Mouse (Mus musculus): Measurements from ENCODE around the gene Tmcc3. TPM values are rescaled to one million over a fixed set of nuclear protein-coding genes. Genes with fewer than 3 reads are reported as not detected.
A peak's percentile ranks its signal among the peaks of the same experiment; 100 is the strongest.

Gene Tmcc3
- polyA plus RNA-seq (2016; fragmentation: Nextera tagmentation; extraction: Ambion mirVana), result 6.1 and 6.8 TPM in 2 replicates

DNA sequence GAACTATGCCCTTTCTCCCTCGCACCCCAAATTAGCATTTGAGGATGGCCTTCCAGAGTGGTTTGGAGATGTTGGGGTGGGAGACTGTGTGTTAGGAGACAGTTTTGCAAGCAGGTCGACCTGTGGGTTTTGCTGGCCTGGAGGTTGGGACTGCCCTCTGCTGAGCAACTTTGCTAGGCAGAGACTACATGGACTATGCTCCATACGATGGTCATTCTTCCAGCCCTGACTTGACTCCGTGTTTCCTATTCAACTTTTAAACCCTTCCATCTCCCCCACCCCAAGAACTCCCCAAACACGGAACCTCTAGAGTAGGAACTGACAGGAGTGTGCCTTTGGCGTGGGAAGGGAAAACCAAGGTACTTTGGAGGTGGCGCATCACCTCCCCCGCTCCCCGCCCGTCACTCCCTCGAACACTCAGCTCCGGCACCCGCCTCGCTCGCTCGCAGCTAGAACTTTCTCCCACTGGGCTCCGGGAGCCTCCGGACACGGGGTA lies at the start of gene Tmcc3:
Tmcc3 (plus strand) TSS at position 439 of the 496 bp plus-strand sequence.
- 2% methylated on average over 19 of the region's 19 CpGs for WGBS
- H3K4me1 ChIP-seq, result peaks cover 15% of the 10 kb centered on the region
- H3K9ac ChIP-seq, result peak within 1 kb of the TSS; percentile 47
- ATAC-seq (ENCODE audit: low FRiP score), result peak; percentile 23; the same call in 1 of the 2 replicates
- no peaks in the 10 kb centered on the region for H3K27me3 ChIP-seq
- no peaks in the 10 kb centered on the region for H3K36me3 ChIP-seq
- peak within 1 kb of the TSS; percentile 90 for H3K4me2 ChIP-seq (replicated peaks)
- H3K9me3 ChIP-seq (replicated peaks), result no peaks in the 10 kb centered on the region
- H3K4me3 ChIP-seq, result peak within 1 kb of the TSS; percentile 41
- no peak within 1 kb of the TSS for H3K27ac ChIP-seq

DNA sequence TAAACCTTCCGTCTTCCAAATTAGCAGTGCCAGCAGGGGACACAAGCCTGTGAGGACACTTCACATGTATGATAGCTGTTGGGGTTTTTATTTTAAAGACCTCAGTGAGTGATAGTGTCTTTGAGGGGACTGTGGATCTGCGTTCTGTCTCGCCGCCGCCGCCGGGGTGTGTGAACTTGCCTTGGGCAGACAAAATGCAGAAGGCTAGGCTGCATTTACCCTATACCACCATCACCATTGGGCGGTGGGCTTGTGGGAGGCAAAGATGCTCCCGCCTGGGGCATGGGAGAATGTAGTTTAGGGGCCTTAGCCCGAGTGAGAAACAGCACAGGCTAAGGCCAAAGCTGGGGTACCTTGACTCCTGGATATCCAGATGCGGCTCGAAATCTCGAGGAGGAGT lies 49.1 kb upstream of the Tmcc3 start:
- H3K27ac ChIP-seq, result no peak overlapping the region
- no peak for ATAC-seq (ENCODE audit: low FRiP score)
- H3K9ac ChIP-seq, result no peak overlapping the region
- no peak overlapping the region for H3K4me3 ChIP-seq
- peaks cover 7% of the 10 kb centered on the region; the same call in 1 of the 2 replicates for H3K4me1 ChIP-seq
- 88% methylated on average over 13 of the region's 13 CpGs for WGBS
- H3K27me3 ChIP-seq, result no peaks in the 10 kb centered on the region
- H3K9me3 ChIP-seq (replicated peaks), result no peaks in the 10 kb centered on the region
- no peak overlapping the region for H3K4me2 ChIP-seq (replicated peaks)
- no peaks in the 10 kb centered on the region for H3K36me3 ChIP-seq

DNA sequence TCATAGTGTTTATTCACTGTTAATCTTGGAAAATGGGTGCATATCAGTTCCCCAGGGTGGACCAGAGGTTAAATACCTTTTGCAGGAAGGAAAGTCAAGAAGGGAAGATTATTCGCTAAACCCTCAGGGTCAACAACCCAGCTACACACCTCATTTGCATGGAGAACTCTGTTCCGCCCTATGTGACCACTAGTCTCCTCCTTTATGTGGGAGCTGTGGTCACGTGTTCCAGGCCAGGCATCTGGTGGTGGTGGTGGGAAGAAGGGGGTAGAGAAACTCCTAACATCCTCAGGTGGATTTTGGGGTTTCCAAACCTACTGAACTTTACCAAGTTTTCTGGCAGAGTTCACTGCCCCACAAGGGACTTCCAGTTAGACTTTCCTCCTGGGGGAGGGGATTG lies 48.5 kb upstream of the Tmcc3 start:
- no peak for ATAC-seq (ENCODE audit: low FRiP score)
- no peaks in the 10 kb centered on the region for H3K36me3 ChIP-seq
- 82% methylated on average over 3 of the region's 3 CpGs for WGBS

DNA sequence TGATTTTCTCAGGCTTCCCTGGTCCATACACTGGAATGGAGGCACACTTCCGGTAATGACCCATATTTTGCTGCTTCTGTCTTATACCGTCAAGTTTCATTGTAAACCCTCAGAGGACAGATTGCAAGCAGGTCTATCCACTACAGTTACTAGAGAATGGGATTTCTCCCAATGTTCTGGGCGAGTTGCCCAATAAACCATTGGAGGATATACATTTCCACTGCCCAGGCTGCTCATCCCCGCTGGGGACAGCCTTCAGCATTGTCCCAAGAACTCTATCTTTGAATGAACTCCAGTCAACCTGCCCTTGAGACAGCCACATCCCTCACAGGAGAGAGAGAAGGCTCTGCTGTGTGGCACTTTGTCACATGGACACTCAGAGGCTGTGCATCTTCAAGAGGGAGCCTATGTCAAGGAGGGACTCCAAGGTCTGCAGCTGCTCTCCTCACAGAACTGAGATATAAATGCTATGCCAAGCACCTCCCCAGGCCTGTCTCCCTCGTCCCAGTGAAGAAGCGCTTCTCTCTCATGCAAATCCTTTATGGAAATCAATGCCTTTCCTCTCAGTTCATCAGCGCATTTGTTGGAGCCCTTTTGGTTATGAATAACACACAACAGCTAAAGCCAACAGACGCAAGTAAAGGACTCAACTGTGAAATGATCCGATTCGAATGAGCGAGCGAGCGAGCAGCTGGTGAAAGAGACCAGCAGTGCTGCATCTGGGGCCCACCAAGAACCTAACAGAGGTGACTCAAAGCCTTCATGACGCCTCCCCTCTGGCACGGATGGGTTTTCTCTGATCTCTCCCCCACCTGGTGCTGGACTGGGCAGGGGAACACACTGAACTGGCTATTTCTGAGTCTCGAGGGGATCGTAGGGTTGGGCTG lies 45.9 kb upstream of the Tmcc3 start:
- 57% methylated on average over 17 of the region's 17 CpGs for WGBS
- Histone ChIP-seq H3K4me1 (peaks cover 7% of the 10 kb centered on the region; the same call in 1 of the 2 replicates), H3K27me3 (no peaks in the 10 kb centered on the region), H3K4me2 (replicated peaks) (no peak overlapping the region), H3K4me3 (no peak overlapping the region), H3K9me3 (replicated peaks) (no peaks in the 10 kb centered on the region; the same call in 1 of the 2 replicates), H3K27ac (no peak overlapping the region), H3K9ac (no peak overlapping the region), H3K36me3 (no peaks in the 10 kb centered on the region)
- ATAC-seq (ENCODE audit: low FRiP score), result peak; percentile 69

More for the DNA sequence above, 48.5 kb upstream of the Tmcc3 start:
- no peaks in the 10 kb centered on the region for H3K27me3 ChIP-seq
- H3K4me2 ChIP-seq (replicated peaks), result no peak overlapping the region
- H3K4me1 ChIP-seq, result peaks cover 7% of the 10 kb centered on the region; the same call in 1 of the 2 replicates
- no peak overlapping the region for H3K9ac ChIP-seq
- H3K4me3 ChIP-seq, result no peak overlapping the region
- no peak overlapping the region for H3K27ac ChIP-seq
- no peaks in the 10 kb centered on the region for H3K9me3 ChIP-seq (replicated peaks)

DNA sequence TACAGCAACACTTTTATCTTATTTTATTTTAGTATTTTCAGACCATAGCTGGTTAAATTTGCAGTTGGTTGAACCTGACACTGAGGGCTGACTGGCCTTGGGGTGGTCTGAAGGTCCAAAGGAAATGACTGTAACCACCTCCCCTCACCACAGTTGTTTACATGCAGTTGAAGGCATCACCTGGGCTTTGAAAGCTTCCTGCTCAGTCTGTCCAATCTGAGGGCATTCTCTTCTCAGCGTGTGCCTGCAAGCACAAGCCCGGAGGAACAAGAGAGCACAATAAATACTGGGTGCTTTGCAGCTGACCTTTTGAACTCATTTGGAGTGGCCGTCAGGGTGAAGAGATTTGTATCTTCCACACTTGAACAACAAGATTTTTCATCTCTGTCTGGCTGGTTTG lies 36.4 kb upstream of the Tmcc3 start:
- Histone ChIP-seq H3K4me1 (peaks cover 11% of the 10 kb centered on the region; the same call in 1 of the 2 replicates), H3K27ac (no peak overlapping the region), H3K36me3 (no peaks in the 10 kb centered on the region), H3K4me2 (replicated peaks) (no peak overlapping the region), H3K9ac (no peak overlapping the region), H3K4me3 (no peak overlapping the region), H3K27me3 (no peaks in the 10 kb centered on the region), H3K9me3 (replicated peaks) (no peaks in the 10 kb centered on the region)
- 34% methylated on average over 3 of the region's 3 CpGs for WGBS
- no peak for ATAC-seq (ENCODE audit: low FRiP score)

DNA sequence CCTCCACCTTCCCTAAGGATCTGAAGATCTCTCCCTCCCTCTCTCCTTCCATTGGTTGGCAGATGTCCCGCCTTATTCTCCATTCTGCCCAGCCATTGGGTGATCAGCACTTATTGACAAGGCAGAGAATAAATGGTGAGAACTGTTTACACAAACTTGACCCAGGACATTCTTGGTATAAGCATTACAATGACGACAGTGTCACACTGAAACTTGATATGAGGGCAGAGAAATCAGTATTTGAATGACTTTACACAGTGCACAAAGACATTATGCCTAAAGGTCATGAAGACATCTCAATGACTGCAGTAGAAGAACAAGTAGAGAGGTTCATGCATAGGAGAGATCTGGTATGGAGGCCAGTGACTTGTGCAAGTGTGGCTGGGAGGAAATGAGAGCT lies 35.2 kb upstream of the Tmcc3 start:
- ATAC-seq (ENCODE audit: low FRiP score), result no peak
- Histone ChIP-seq H3K4me2 (replicated peaks) (no peak overlapping the region), H3K9ac (no peak overlapping the region), H3K4me1 (peaks cover 11% of the 10 kb centered on the region; the same call in 1 of the 2 replicates), H3K4me3 (no peak overlapping the region), H3K36me3 (no peaks in the 10 kb centered on the region), H3K9me3 (replicated peaks) (no peaks in the 10 kb centered on the region), H3K27ac (no peak overlapping the region), H3K27me3 (no peaks in the 10 kb centered on the region)
- 55% methylated on average over 2 of the region's 2 CpGs for WGBS

DNA sequence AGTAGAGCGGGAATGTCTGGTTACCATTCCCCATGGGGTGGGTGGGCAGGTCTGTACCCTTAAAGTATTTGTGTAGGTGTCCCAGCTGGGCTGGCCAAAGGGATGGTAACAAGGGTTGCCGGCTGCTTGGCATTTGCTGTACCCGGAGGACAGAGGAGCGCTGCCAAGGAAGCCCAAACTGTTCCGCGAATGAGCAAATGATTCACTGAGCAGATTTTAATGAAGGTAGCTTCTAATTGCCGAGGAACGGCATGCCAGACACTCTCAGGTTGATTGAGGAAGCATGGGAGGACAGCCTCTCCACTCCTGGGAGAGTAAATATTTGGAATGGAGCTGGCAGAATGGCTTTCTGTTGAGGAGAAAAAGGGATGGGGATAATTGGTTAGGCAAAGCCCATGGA lies 29.6 kb upstream of the Tmcc3 start:
- Histone ChIP-seq H3K9me3 (replicated peaks) (no peaks in the 10 kb centered on the region), H3K9ac (no peak overlapping the region), H3K27me3 (no peaks in the 10 kb centered on the region), H3K4me1 (peaks cover 10% of the 10 kb centered on the region; the same call in 1 of the 2 replicates), H3K36me3 (no peaks in the 10 kb centered on the region), H3K27ac (no peak overlapping the region), H3K4me2 (replicated peaks) (no peak overlapping the region), H3K4me3 (no peak overlapping the region)
- no peak for ATAC-seq (ENCODE audit: low FRiP score)
- WGBS, result 85% methylated on average over 8 of the region's 8 CpGs

- no peak overlapping the region for H3K9ac ChIP-seq
- no peak overlapping the region for H3K27ac ChIP-seq
- 86% methylated on average over 7 of the region's 7 CpGs for WGBS
- ATAC-seq (ENCODE audit: low FRiP score), result no peak
- no peak overlapping the region for H3K4me3 ChIP-seq
- H3K9me3 ChIP-seq (replicated peaks), result no peaks in the 10 kb centered on the region
- H3K4me2 ChIP-seq (replicated peaks), result no peak overlapping the region
- H3K4me1 ChIP-seq, result 0 out of 2 replicates have a peak, but pooled peaks cover 7% of the 10 kb centered on the region
- no peaks in the 10 kb centered on the region for H3K36me3 ChIP-seq
- H3K27me3 ChIP-seq, result no peaks in the 10 kb centered on the region
Measured at GRCm38 (mm10) chr10:94282797-94283196, 29.0 kb upstream of the Tmcc3 start.

- Histone ChIP-seq H3K4me2 (replicated peaks) (no peak overlapping the region), H3K27ac (peak overlapping the region; percentile 72; the same call in 1 of the 2 replicates), H3K4me3 (no peak overlapping the region), H3K4me1 (peaks cover 21% of the 10 kb centered on the region), H3K36me3 (no peaks in the 10 kb centered on the region), H3K27me3 (no peaks in the 10 kb centered on the region), H3K9me3 (replicated peaks) (no peaks in the 10 kb centered on the region), H3K9ac (no peak overlapping the region)
- WGBS, result 82% methylated on average over 5 of the region's 5 CpGs
- ATAC-seq (ENCODE audit: low FRiP score), result no peak
Measured at GRCm38 (mm10) chr10:94294437-94294836, 17.3 kb upstream of the Tmcc3 start.

- H3K9me3 ChIP-seq (replicated peaks), result no peaks in the 10 kb centered on the region
- no peak overlapping the region for H3K4me3 ChIP-seq
- no peak overlapping the region for H3K4me2 ChIP-seq (replicated peaks)
- H3K4me1 ChIP-seq, result peaks cover 21% of the 10 kb centered on the region
- H3K27me3 ChIP-seq, result no peaks in the 10 kb centered on the region
- WGBS, result 26% methylated on average over 6 of the region's 6 CpGs
- no peak overlapping the region for H3K9ac ChIP-seq
- no peaks in the 10 kb centered on the region for H3K36me3 ChIP-seq
- peak; percentile 80 for ATAC-seq (ENCODE audit: low FRiP score)
- peak overlapping the region; percentile 72 for H3K27ac ChIP-seq
Measured at GRCm38 (mm10) chr10:94294933-94295750, 16.6 kb upstream of the Tmcc3 start.

DNA sequence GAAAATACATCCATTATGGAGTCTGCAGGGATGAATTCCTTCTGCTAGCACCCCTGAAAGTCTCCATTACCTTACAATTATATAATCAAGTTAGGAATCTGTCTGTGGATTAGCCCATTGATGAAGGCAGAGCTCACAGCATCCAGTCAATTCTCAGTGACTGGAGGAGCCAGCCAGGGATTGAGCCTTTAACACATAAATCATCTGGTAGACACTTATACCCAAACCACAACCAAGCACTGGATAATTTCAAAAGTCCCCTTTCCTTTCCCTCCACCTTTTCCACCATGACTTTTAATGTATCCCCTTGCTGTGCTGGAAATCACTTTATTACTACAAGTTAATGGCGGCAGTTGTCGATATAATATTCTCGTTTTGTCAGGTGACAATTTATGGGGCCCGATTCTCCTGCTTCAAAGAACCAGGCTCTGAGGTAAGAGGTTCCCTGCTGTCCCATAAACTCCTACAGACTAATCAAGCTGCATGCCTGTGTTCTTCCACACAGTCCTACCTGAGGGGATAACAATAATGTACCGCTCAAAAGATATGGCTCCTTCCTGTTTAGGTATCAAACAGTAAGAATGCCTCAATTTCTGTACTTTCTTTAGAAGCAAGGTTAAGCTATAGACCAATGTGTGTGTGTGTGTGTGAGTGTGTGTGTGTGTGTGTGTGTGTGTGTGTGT lies 15.7 kb upstream of the Tmcc3 start:
- no peak overlapping the region for H3K4me3 ChIP-seq
- 89% methylated on average over 5 of the region's 5 CpGs for WGBS
- H3K4me1 ChIP-seq, result peaks cover 21% of the 10 kb centered on the region
- H3K27me3 ChIP-seq, result no peaks in the 10 kb centered on the region
- H3K9me3 ChIP-seq (replicated peaks), result no peaks in the 10 kb centered on the region
- H3K36me3 ChIP-seq, result no peaks in the 10 kb centered on the region
- H3K9ac ChIP-seq, result no peak overlapping the region
- ATAC-seq (ENCODE audit: low FRiP score), result no peak
- H3K4me2 ChIP-seq (replicated peaks), result no peak overlapping the region
- peak overlapping the region; percentile 72; the same call in 1 of the 2 replicates for H3K27ac ChIP-seq
